Mouse (Mus musculus) gastrocnemius, postnatal 25 days (tissue): Measurements from ENCODE around the gene Elf4. TPM values are rescaled to one million over a fixed set of nuclear protein-coding genes. Genes with fewer than 3 reads are reported as not detected.

Experiments used
- DNase-seq: peaks from one replicate; pipeline ENCODE4 v3.0.0; 2022
- total RNA-seq, 2 experiments: library from RNA; stranded (reverse); gene quantifications; 1 replicate in 1 of 2; 2 replicates in 1 of 2; pipeline ENCODE4 v1.2.3; 2021

Elf4 gene
- total RNA-seq, 2 experiments from 2014 or later: 2.1 to 2.5 TPM

DNA sequence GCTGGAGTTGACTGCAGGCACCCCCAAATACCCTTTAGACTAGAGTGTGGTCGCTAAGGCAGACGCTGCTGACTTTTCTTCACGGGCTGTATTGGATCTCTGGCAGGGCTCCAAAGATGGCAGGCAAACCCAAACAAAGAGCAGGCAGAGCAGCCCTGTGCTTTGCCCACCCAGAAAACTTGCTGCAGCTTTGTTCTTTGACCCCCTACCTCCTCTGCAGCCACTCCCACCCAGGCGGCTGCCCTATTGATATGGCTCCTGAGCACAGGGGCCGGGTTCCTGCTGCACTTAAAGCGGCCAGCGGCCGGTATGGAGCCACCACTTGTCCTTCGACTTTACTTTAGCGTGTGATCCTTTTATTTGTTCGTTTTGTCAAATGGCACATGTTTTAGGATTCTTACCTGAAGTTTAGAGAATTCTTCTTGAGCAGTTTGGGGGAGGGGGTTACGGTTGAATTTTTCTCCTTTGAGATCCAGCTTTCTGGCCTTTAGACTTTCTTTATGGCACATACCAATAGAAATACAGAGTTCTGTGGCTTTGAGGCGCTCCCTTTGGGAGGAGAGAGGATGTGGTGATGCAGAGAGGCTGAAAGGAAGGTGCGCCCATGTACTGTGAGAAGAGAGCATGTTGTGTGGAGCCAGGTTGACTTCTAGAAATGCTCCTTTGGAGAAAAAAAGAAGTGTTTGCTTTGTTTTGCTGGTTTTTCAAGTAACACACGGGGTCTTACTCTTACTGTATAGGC, 96.9 kb downstream of the Elf4 start:
- no peak for DNase-seq

Other genes with a start within 250 kb of the Elf4 start
- gene Utp14a, start 206.3 kb downstream of the Elf4 start, total RNA-seq: 10 to 100 TPM; 11.5 to 12.7 TPM
- gene Bcorl1, start 121.8 kb downstream of the Elf4 start, total RNA-seq: 1 to 10 TPM; 6.4 to 6.8 TPM
- 10 to 100 TPM; 44.3 to 49.7 TPM for gene Aifm1, start 50.4 kb upstream of the Elf4 start, total RNA-seq
- gene Rab33a, start 56.2 kb upstream of the Elf4 start, total RNA-seq: 1 to 10 TPM in 1 of 2 experiments, not detected in 1; 1.2 TPM
- gene Zfp280c, start 131.4 kb upstream of the Elf4 start, total RNA-seq: 1 to 10 TPM; 4.2 to 4.7 TPM
- 1 to 10 TPM in 1 of 2 experiments, under 1 TPM in 1; 0.95 to 2.0 TPM for gene Slc25a14, start 160.3 kb upstream of the Elf4 start, total RNA-seq
- not detected for gene Gpr119, start 211.3 kb upstream of the Elf4 start, total RNA-seq
- gene Rbmx2, start 231.9 kb upstream of the Elf4 start, total RNA-seq: 1 to 10 TPM in 1 of 2 experiments, under 1 TPM in 1; 0.94 to 1.2 TPM